Mouse (Mus musculus): ENCODE measurements around the gene Sugct. TPM values are rescaled to one million over a fixed set of nuclear protein-coding genes. Genes with fewer than 3 reads are reported as not detected.
A peak's percentile ranks its signal among the peaks of the same experiment; 100 is the strongest.

The Sugct gene
- polyA plus RNA-seq, 1 experiment from 2014 or later: 10.8 TPM

DNA sequence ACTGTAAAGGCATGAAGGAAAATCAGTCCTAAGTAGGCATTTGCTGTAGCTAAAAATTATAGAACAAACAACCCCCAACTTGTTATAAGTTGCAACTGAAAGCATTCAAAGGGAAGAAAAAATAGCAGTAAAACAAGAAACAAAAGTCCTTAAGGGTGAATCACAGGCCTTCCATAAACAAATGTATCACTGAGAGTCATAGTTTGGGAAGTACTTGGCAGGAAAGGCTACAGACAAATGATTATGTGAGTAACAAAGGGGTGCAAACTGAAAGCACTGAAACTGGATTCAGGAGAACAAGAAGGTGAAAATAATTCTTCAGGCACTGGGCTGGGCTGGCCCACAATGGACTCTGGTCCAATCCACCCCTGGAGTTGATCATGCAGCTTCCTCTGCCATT is 482.7 kb downstream of the Sugct start:
- Histone ChIP-seq H3K4me3 (replicated peaks) (no peak overlapping the region), H3K4me2 (no peak overlapping the region), H3K9me3 (replicated peaks) (no peaks in the 10 kb centered on the region), H3K27ac (no peak overlapping the region), H3K27me3 (no peaks in the 10 kb centered on the region), H3K9ac (no peak overlapping the region), H3K36me3 (no peaks in the 10 kb centered on the region), H3K4me1 (no peaks in the 10 kb centered on the region)
- ATAC-seq (replicated peaks; ENCODE audit: low FRiP score): no peak

DNA sequence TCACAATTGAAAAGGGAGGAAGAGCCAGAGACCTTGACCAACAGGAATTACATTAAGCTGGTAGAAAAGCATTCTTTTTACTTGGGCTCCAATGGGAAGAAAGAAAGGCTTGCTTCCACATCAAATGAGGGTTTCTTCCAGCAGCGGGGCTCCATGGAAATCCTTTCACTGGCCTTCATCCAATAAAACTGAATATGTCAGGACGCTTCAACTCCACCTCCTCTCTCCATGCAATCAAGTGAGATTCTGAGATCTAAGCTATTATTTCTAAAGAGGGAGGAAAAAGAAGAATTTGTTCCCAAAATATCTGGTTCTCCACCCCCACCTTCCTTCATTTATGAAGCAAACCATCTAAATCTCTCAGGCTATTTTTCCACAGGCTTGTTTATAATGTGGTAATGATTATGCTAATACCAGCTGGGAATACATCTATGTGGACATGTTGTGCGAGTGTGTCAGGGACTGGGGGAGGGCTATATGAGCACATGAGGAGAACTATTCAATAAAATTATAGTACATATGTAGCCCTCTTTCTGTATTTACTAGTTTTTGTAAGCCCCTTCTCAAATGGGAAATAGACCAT is 505.1 kb downstream of the Sugct start:
- Histone ChIP-seq H3K27me3 (no peaks in the 10 kb centered on the region), H3K27ac (no peak overlapping the region), H3K4me1 (peaks cover 6% of the 10 kb centered on the region), H3K4me2 (no peak overlapping the region), H3K4me3 (replicated peaks) (no peak overlapping the region), H3K9ac (no peak overlapping the region), H3K36me3 (no peaks in the 10 kb centered on the region), H3K9me3 (replicated peaks) (no peaks in the 10 kb centered on the region)
- 76% methylated on average over 3 of the region's 3 CpGs for WGBS
- no peak for ATAC-seq (replicated peaks; ENCODE audit: low FRiP score)

DNA sequence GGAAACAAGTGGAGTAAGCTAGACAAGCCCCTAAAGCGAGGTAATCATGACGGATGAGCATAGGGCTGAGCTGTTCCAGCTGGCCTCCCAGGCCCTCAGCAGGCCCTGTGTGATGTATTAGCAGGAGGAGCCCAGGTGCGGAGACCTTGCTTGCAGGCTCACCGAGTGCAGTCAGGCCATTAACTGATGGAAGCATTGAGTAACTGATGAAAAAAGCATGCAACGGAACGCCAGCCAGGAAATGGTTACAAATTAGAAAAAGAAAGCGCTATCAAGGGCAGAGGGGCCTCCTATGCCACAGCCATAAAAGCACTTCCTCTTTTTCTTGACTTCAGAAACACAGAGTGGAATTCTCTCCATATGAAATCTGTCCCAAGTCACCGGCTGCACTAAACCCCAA is 510.1 kb downstream of the Sugct start:
- Histone ChIP-seq H3K4me1 (peaks cover 11% of the 10 kb centered on the region), H3K36me3 (no peaks in the 10 kb centered on the region), H3K4me3 (replicated peaks) (0 out of 2 replicates have a peak overlapping the region, but pooled peaks have one; percentile 2), H3K4me2 (peak overlapping the region; percentile 29), H3K9ac (no peak overlapping the region), H3K27ac (peak overlapping the region; percentile 45; the same call in 1 of the 2 replicates), H3K9me3 (replicated peaks) (no peaks in the 10 kb centered on the region), H3K27me3 (no peaks in the 10 kb centered on the region)
- WGBS: 4% methylated on average over 8 of the region's 8 CpGs
- ATAC-seq (replicated peaks; ENCODE audit: low FRiP score): peak; percentile 97

DNA sequence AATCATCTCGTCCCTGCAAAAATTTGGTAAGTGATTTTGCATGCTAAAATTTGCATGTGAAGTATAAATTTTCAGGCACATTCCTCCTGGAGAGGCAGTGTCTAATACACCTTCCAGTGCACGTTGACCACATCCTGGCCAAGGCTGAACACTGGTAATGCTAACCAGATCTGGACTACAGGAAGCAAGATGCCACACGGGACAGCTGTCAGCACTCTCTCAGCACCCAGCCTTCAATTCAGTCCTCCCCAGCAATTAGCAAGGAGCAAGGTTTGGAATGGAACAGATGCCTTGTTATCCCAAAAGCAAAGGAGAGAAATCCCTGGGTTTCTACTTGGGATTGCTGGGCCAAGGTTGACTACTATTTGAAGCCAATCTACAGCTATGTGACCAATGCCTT is 529.4 kb downstream of the Sugct start:
- H3K27me3 ChIP-seq: no peaks in the 10 kb centered on the region
- H3K4me1 ChIP-seq: no peaks in the 10 kb centered on the region
- no peaks in the 10 kb centered on the region for H3K36me3 ChIP-seq
- ATAC-seq (replicated peaks; ENCODE audit: low FRiP score): no peak
- H3K9me3 ChIP-seq (replicated peaks): no peaks in the 10 kb centered on the region
- H3K4me2 ChIP-seq: no peak overlapping the region
- WGBS: 65% methylated on average over 3 of the region's 3 CpGs
- no peak overlapping the region for H3K27ac ChIP-seq
- H3K4me3 ChIP-seq (replicated peaks): no peak overlapping the region
- H3K9ac ChIP-seq: no peak overlapping the region

DNA sequence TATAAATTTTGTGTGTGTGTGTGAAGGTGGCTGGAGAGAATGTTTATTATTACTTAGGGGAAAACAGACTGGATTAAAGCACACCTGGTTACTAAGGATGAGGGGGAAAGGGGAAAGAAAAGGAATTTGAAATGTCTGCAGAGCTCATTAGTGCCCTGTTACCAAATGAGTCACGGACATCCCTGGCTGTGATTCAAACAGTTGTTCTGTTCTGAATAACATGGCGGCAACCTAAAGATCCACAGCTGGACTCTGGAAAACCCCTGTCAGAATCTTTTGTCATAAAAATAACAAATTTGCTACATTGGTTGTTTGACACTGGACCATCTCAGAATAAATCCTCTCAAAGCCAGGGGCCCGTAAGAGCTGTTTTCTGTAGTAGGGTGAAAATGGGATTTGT is 530.6 kb downstream of the Sugct start:
- no peak overlapping the region for H3K9ac ChIP-seq
- ATAC-seq (replicated peaks; ENCODE audit: low FRiP score): no peak
- H3K27ac ChIP-seq: no peak overlapping the region
- H3K4me1 ChIP-seq: no peaks in the 10 kb centered on the region
- 58% methylated on average over 3 of the region's 3 CpGs for WGBS
- H3K4me3 ChIP-seq (replicated peaks): no peak overlapping the region
- H3K27me3 ChIP-seq: no peaks in the 10 kb centered on the region
- H3K4me2 ChIP-seq: no peak overlapping the region
- no peaks in the 10 kb centered on the region for H3K9me3 ChIP-seq (replicated peaks)
- H3K36me3 ChIP-seq: no peaks in the 10 kb centered on the region

DNA sequence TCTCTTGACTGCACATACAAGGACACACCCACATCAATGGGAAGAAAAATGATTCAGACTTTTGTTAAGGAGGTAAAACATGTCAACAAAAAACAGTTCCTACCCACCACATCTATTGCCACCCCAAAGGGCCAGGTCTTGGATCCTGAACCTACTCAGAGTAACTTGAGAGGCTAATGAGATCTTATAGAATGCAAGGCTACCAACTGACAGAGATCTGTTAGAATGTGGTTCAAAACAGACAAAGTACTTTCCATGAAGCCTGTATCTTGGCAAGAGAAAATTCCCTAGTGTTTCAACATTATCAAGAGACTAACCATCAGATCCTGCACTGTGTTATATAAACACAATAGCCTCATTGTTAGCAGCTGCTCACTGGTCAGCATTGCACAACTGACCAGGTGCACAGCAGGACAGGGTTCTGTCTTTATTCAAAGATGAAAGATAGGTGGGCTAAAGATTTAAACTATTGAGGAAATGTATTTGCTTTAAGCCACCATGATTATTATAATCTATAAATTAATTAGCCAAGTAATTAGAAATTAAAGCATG is 548.8 kb downstream of the Sugct start:
- Histone ChIP-seq H3K27ac (no peak overlapping the region), H3K4me1 (no peaks in the 10 kb centered on the region)
- no peak for ATAC-seq (replicated peaks; ENCODE audit: low FRiP score)

DNA sequence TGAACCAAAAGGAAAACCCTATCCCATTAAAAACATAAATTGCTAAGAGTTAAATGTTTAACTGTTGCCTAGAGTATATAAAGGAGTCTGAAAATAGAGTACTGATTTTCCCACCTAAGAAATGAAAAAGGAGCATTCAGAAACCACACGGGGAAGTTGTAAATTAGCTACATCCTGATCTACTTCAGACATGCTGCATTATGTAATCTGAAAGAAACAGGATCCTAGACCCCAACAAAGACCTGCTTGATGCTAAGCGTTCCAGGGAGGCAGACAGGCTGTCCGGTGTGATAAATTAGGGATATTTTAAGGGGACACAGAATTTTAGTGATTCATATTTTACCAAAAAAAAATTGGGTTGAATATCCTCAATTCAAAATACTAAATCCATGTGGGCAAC is 579.3 kb downstream of the Sugct start:
- Histone ChIP-seq H3K9me3 (replicated peaks) (no peaks in the 10 kb centered on the region), H3K27me3 (no peaks in the 10 kb centered on the region), H3K36me3 (no peaks in the 10 kb centered on the region), H3K4me1 (no peaks in the 10 kb centered on the region), H3K9ac (no peak overlapping the region), H3K4me3 (replicated peaks) (no peak overlapping the region), H3K27ac (no peak overlapping the region), H3K4me2 (no peak overlapping the region)
- 51% methylated on average over 3 of the region's 3 CpGs for WGBS
- no peak for ATAC-seq (replicated peaks; ENCODE audit: low FRiP score)

More for the DNA sequence above, 548.8 kb downstream of the Sugct start:
- Histone ChIP-seq H3K36me3 (no peaks in the 10 kb centered on the region), H3K27me3 (no peaks in the 10 kb centered on the region), H3K9me3 (replicated peaks) (no peaks in the 10 kb centered on the region), H3K9ac (no peak overlapping the region), H3K4me3 (replicated peaks) (no peak overlapping the region), H3K4me2 (no peak overlapping the region)

DNA sequence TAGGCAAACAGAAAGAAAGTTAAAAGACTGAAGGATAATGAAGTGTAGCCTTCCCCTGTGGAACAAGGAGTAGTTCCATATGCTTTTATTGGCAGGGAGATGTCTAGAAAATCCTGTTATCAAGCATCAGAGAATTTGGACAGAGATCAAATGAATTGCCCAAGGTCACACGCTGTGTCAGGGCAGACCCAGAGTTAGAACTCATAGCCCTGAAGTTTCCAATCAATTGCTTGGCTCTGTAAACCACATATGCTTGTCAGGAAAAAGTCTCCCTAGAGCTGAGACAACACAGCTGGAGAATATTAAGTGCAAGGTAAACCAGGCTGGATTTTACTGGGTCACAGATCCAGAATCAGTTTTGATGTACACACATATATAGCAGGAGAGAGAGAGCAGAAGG is 593.0 kb downstream of the Sugct start:
- H3K27me3 ChIP-seq: no peaks in the 10 kb centered on the region
- no peak overlapping the region for H3K4me2 ChIP-seq
- H3K9ac ChIP-seq: no peak overlapping the region
- no peaks in the 10 kb centered on the region for H3K36me3 ChIP-seq
- H3K4me1 ChIP-seq: no peaks in the 10 kb centered on the region
- no peak for ATAC-seq (replicated peaks; ENCODE audit: low FRiP score)
- H3K27ac ChIP-seq: no peak overlapping the region
- WGBS: 85% methylated on average over 1 of the region's 1 CpGs
- H3K9me3 ChIP-seq (replicated peaks): no peaks in the 10 kb centered on the region
- H3K4me3 ChIP-seq (replicated peaks): no peak overlapping the region

DNA sequence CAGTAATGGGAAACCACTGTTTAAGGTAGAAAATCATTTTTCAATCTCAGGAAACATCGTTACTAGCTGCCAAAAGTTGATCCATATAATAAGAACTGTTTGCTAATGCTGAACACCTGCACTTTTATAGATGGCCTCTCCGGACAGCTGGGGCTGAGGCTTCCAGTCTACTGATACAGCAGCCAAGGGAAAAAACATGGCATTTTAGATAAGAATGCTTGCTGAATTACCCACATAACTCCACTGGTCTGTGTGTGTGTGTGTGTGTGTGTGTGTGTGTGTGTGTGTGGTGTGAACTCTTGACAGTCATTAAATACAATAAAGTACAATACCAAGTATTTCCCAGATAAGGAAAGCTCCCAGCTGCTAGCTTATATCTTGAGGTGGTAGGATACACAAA is 608.8 kb downstream of the Sugct start:
- H3K4me2 ChIP-seq: no peak overlapping the region
- no peaks in the 10 kb centered on the region for H3K9me3 ChIP-seq (replicated peaks)
- H3K4me3 ChIP-seq (replicated peaks): no peak overlapping the region
- WGBS: 37% methylated on average over 2 of the region's 2 CpGs
- no peaks in the 10 kb centered on the region for H3K36me3 ChIP-seq
- H3K9ac ChIP-seq: no peak overlapping the region
- no peak overlapping the region for H3K27ac ChIP-seq
- peak; percentile 66; the same call in 1 of the 2 replicates for ATAC-seq (replicated peaks; ENCODE audit: low FRiP score)
- peaks cover 6% of the 10 kb centered on the region; the same call in 1 of the 2 replicates for H3K4me1 ChIP-seq
- no peaks in the 10 kb centered on the region for H3K27me3 ChIP-seq

DNA sequence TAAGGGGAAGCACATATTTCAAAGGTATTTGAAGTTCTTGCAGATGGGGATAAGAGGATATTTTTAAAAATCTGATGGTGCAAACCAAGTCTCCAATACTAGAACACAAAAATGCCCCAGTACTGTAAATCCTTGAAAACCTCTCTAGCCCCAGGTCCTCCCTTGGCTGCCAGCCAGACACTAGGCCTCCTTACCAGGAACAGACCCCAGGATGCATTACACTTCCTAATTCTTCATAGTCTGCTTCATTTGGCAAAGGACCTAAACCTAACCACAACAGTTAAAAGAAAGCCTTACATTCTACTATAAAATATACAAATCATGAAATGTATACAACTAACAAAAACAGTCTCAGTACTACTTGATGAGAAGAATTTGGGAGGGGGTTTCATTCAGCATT is 609.2 kb downstream of the Sugct start:
- Histone ChIP-seq H3K4me1 (peaks cover 6% of the 10 kb centered on the region; the same call in 1 of the 2 replicates), H3K9me3 (replicated peaks) (no peaks in the 10 kb centered on the region), H3K9ac (no peak overlapping the region), H3K27me3 (no peaks in the 10 kb centered on the region), H3K4me3 (replicated peaks) (no peak overlapping the region), H3K4me2 (no peak overlapping the region), H3K27ac (no peak overlapping the region), H3K36me3 (no peaks in the 10 kb centered on the region)
- ATAC-seq (replicated peaks; ENCODE audit: low FRiP score): peak; percentile 68

DNA sequence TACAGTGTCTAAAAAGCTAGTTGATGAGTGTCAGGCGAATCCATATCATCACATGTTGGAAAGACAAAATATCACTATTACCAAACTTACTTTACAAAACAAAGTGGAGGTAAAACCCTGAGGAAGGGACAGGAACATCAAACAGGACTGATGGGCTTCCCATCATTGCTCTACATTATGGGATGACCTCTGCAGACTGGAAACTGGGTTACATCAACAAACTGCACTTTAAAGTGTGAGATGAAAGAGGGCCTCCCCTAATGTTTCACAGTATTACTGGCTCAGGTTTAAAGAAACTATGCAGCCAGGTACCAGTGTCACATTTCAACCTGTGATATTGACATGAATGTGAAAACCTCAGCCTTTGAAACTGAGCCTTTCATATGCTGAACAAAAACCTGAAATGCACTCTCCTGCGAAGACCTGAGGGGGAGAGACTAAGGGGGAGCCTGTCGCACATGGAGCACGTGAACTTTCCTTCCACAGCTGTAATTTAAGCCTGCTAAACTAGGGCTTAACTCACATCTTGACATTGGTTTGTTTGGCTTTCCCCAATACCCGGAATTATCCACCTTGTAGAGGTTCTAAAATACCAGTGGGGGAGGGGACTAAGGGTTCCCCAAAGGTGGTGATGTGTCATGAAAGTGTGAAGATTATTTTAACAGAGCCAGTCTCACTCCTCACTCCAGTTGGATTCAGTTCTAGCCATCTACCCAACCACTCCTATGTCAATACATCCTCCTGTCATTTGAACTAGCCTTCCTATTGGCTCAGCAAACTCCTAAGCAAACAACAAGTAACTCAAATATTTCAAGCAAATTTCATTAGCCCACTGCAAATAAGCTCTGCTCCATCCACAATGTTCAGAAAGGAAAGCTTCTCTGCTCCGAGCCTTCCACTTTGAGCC is 610.2 kb downstream of the Sugct start:
- Histone ChIP-seq H3K36me3 (no peaks in the 10 kb centered on the region), H3K27ac (no peak overlapping the region), H3K9ac (no peak overlapping the region), H3K4me1 (peaks cover 6% of the 10 kb centered on the region; the same call in 1 of the 2 replicates), H3K4me3 (replicated peaks) (no peak overlapping the region), H3K4me2 (no peak overlapping the region), H3K9me3 (replicated peaks) (no peaks in the 10 kb centered on the region), H3K27me3 (no peaks in the 10 kb centered on the region)
- ATAC-seq (replicated peaks; ENCODE audit: low FRiP score): peak; percentile 72
- 35% methylated on average over 6 of the region's 6 CpGs for WGBS

DNA sequence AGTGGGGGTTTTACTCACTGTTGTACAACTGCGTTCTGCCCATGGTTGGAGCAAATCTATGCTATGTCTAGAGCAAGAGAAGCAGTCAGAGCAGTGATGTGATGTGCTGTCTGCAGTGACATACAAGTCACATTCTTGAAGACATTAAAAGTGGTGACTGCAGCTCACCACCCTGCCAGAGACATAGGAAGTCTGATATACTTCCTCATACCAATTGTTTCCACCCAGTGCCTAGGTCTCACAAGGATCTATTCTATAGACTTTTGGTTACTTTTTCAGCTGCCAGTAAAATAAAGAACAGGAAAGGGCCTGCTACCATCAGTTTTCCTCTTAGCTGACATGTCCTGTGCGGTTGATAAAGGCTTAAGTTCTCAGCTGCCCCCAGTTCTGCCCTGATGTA is 613.7 kb downstream of the Sugct start:
- Histone ChIP-seq H3K4me2 (no peak overlapping the region), H3K36me3 (no peaks in the 10 kb centered on the region), H3K9ac (no peak overlapping the region), H3K27me3 (no peaks in the 10 kb centered on the region), H3K4me1 (peaks cover 6% of the 10 kb centered on the region; the same call in 1 of the 2 replicates), H3K27ac (no peak overlapping the region), H3K9me3 (replicated peaks) (no peaks in the 10 kb centered on the region), H3K4me3 (replicated peaks) (no peak overlapping the region)
- 81% methylated on average over 2 of the region's 2 CpGs for WGBS
- no peak for ATAC-seq (replicated peaks; ENCODE audit: low FRiP score)
